Mouse (Mus musculus) brain, embryonic 14.5 days (tissue): Measurements from ENCODE around the gene Caskin1. TPM values are rescaled to one million over a fixed set of nuclear protein-coding genes. Genes with fewer than 3 reads are reported as not detected.

Experiments
- DNase-seq: peaks from one replicate; pipeline ENCODE4 v3.0.0-alpha.2; 2011; ENCODE audit warnings: low read depth
- CTCF ChIP-seq: fragments of 200-500 bp; IDR thresholded peaks from 2 replicates; pipeline ENCODE4 v1.5.1; 2012; ENCODE audit warnings: inconsistent platforms, mild to moderate bottlenecking, moderate library complexity, borderline replicate concordance; ENCODE audit not compliant: insufficient read depth, insufficient read length; ENCODE audit errors: extremely low read depth
- POLR2A ChIP-seq: fragments of 200-500 bp; IDR thresholded peaks from 2 replicates; pipeline ENCODE4 v1.6.1; 2012; ENCODE audit warnings: mild to moderate bottlenecking, inconsistent platforms, borderline replicate concordance; ENCODE audit not compliant: poor library complexity, insufficient read depth, insufficient read length, severe bottlenecking; ENCODE audit errors: extremely low read depth
- polyA plus RNA-seq: library from polyadenylated mRNA; depleted of rRNA; stranded (reverse); fragments of >200 nt; gene quantifications from 2 replicates; pipeline ENCODE4 v1.2.3, GENCODE M21; 2012

The Caskin1 gene
- polyA plus RNA-seq, 1 experiment = 142 TPM

DNA sequence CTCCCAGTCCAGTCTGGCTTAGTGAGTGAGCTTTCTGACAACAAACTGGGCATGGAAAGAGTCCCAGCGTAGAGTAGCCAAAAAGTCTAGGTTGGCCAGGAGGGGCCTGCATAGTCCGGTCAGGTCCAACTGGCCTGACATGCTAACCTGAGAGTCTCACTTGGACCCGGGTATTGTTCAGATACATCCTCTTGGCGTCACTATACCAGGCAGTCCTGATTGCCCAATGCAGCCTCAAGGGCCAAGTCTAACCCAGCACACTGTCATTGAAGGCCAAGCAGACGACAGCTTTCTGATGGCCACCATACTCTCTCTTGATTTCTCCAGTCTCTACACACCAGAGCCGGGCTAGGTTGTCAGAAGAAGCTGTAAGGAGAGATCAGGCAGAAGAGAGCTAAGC lies 12.8 kb upstream of the Caskin1 start:
- TF ChIP-seq POLR2A (no peak), CTCF (no peak)

DNA sequence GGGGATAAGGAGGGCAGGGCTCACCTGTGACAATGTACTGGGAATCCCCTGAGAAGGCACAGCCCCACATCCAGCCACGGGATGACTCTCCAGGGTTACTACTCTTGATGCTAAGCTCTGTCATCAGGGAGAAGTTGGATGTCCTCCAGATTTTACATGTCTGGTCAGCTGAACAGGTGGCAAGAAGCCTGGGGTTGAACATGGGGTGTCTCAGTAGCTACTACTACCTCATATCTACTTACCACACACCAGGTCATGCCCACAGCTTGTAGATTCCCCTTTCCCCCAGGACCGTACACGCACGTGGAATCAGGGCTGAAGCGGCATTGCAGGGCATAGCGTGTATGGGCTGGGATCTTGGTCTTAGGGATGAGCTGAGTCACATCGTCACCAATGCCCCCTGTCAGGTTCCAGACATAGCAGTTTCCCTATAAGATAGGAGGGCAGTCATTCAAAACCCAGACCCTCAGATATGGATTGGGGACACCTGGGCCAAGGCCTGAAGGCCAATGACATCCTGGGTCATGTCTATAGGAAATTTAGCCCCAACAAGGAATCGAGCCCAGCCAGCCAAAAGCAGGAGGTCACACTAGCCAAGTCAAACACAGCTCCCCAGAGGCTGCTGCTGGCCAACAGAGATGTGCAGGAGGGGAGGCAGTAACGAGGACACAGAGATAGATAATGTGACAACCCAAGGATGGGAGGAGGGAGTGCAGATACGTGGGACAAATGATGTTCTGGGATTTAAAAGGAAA lies 12.2 kb upstream of the Caskin1 start:
- TF ChIP-seq POLR2A = no peak
- TF ChIP-seq CTCF = no peak
- DNase-seq = no peak

More for the DNA sequence above, 12.8 kb upstream of the Caskin1 start:
- DNase-seq = no peak

DNA sequence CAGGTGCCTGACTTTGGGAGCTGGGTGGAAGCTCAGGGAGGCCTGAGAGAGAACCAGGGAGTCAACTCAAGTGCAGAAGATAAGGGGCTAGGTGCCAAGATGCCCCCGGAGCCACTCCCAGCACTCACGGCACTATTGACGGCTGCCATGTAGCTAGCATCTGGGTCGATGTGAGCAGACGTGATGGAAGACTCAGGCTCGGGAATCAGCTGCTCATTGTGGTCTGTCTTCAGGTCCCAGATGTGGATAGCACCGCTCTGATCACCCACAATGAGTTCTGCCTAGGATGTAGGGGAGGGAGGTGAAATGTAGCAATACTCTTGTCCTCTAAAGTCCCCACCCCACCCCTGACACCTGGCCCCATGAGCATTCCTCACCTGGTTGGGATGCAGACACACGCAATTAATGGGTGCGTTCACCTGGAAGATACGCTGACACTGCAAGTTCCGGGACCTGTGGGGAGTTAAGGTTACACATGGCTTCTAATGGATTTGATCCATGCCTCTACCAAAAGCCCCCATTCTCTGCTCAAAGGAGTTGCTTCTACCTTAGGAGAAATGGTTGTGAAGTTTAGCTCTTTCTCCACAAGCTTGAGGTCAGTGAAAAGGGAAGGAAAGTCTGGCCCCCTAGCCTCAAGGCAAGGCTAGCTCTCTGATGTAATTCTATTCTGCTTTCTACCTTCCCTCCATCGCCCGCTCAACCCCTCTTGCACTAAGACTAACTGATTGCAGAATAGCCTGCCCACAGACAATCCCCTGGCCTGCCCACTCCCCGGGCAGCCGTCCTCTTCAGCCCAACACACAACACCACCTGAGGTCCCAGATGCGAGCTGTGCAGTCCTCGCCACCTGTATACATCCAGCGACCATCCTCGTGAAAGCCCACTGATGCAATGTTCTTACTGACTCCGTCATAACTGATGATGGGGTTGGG lies 11.1 kb upstream of the Caskin1 start:
- no peak for TF ChIP-seq CTCF
- no peak for DNase-seq

DNA sequence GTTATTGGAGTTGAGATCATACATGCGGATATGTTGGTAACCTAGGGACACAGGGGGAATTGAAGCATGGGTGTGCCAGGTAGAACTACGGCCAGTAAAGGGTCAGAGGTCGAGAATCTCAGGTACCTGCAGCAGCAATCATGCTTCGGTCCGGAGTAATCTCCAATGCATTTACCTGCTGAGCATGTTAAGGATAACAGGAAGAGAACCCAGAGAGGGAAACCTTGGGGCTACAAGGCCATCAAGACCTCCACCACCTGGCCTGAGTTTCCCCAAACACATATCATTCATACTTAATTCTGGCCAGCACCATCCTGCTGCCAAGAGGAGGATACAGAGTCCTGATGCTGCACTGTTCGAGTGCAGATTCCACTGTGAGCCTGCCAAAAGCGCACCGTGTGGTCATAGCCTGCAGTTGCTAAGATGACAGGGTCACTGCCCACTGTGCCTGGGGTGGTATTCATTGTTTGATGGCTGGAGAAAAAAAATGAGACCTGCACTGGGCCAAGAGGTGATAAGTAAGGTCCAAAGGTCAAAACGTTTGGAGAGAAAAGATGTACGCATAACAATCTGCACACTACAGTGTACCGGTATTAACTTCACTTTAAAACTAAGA lies 10.3 kb upstream of the Caskin1 start:
- DNase-seq = no peak
- no peak for TF ChIP-seq POLR2A
- no peak for TF ChIP-seq CTCF

DNA sequence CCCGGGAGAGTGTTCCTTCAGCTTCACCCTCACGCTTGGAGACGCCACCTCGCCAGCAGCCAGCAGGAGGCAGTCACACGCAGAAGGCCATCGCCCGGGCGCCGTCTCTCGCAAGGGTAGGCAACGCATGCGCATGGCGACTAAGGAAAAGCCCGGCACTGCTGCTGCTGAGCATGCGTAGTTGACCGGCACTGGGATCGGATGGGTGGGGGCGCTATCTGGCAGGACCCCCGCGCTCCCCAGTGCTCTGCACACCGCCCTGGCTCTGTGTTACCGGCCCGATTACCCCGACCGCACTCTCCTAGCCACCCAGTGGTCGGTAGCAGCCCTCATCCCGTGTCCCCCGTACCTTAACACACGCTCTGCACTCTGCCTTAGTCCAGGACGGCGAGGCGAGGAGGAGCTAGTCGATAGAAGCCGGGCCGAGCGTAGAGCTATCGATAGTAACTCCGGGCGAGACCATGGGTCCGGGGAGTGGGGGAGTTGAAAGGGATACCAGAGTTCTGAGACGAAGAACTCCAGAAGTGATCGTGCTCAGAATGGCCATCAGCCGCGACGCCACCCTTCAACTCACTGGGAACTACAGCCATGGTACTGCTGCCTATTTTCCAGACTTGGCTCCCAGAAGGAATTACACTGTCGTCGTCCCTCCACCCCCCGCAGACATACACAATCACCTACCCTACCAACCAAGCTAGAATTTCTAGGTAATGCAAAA lies 9.6 kb upstream of the Caskin1 start, which contains the start of gene Mlst8:
Gene Mlst8 (minus strand): TSS at position 416 of the 718 bp plus-strand sequence.
- TF ChIP-seq CTCF = peak; percentile 91
- TF ChIP-seq POLR2A = peak; percentile 51; the same call in 1 of the 2 replicates
- peak; percentile 98 for DNase-seq

DNA sequence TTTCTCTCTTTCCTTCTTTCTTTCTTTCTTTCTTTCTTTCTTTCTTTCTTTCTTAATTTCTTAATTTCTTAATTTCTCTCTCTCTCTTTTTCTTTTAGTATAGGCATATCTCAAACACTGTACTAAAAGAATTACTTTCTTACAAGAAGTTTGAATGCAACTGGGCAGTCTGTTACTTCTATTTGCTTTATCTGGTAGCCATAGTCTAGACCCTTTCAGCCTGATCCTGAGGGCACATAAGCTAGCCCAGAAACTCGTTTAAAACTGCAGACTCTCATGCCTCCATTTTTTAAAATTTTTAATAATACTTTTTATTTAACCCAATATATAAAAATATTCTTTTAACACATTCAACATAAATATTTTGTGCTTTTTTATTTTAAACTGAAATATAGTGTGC lies 9.0 kb upstream of the Caskin1 start:
- TF ChIP-seq POLR2A (no peak), CTCF (no peak)
- no peak for DNase-seq

DNA sequence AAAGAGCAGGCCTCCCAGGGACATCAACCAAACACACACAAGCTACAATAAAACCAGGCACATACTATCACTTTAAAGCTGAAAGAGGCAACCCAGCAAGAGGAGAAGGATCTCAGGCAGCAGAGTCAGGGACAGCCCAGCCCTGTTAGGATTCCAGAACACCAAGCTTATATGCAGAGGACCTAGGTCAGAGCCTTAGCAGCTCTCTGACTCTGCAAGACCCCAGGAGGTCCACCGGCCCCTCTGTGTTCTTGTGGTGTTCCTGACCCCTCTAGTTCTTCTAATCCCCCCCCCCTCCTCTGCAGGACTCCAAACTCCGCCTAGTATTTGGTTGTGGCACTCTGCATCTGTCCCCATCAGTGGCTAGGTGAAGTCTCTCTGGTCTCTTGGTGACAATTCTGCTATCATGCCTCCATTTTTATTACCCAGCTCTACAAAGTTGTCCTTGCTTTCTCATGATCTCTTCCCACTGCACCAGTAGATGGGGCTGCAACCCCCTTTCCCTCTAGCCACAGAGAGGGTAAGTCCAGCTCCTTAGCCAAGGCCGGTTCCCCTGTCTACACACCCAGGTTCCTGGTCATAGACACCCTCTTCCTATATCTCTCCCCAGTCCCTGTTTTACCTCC lies 8.1 kb upstream of the Caskin1 start:
- TF ChIP-seq POLR2A (no peak), CTCF (peak; percentile 38; the same call in 1 of the 2 replicates)
- DNase-seq = no peak

DNA sequence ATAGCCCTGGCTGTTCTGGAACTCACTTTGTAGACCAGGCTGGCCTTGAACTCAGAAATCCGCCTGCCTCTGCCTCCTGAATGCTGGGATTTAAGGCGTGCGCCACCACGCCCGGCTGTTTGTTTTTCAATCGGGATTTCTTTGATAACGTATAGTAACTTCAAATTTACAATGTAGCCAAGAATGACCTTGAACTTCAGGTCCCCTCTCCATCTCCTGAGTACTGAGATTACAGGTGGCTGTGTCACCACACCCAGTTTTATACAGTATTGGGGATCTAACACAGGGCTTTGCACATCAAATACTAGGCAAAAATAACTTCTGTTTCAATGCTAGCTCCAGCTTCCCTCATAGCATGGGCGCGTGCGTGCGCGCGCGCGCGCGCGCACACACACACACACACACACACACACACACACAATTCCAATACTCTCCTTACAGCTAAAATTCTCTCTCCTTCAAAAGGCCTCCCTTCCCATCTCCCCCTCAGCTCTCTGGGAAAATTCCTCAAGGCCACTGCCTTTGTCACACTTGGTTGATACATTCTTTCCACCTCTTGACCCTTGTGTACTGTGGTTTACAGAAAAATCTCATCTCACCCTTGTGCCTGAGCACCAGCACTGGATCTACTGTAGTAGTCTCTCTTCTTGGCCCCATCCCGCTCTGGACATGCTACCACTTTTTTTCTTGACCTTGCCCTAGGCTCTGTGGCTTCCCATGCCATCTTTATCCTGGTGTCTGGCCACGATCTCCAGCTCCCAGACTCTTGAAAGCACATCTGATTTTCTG lies 7.2 kb upstream of the Caskin1 start:
- TF ChIP-seq CTCF (no peak), POLR2A (no peak)
- no peak for DNase-seq

DNA sequence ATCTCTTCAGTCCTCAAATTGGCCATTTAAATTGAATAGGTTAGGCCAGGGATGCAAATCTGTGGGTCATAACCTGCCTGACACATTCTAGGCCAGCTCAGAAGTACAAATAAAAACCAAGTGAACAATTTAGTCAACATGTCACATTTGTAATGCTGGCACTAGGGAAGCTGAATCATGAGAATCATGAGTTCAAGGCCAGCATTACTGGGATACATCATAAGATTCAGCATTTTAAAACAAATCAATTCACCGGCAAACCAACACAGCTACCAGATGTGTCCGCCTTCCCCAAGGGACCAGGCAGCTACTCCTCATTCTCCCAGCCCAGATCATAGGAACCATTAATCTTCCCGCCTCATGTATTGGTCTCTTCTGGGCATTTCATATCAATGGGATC lies 4.9 kb upstream of the Caskin1 start:
- no peak for TF ChIP-seq CTCF
- no peak for TF ChIP-seq POLR2A
- no peak for DNase-seq

DNA sequence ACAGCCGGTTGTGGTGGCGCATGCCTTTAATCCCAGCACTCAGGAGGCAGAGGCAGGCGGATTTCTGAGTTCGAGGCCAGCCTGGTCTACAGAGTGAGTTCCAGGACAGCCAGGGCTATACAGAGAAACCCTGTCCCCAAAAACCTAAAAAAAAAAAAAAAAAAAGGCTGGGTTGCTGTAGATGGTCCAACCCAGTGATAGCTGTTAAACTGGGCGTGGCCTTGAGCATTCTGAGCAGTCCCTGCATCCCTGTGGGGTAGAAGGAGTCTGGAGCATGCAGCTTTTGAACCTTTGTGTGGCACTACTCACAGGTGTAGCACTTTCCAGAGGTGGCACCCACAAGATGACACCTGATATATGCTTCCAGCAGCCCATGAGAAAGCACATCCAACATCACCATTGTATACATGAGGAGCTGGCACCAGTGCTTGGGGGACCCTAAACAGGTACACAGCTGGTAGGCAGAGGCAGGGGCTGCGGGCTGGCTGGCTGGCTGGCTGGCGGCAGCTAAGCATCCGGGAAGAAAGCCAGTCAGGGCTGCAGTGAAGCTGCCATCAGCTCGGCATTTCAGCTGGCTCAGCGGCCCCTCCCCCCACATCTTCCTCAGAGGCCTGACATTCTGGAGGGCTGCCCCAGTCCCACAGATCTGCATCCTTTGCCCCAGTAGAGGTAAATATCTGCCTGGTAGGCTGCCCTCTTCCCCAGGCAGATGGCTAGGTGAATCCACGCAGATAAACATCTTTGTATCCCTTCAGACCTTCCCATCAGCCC lies 3.1 kb upstream of the Caskin1 start:
- no peak for TF ChIP-seq CTCF
- DNase-seq = peak; percentile 82
